Mouse (Mus musculus) hindbrain, embryonic 15.5 days (tissue): ENCODE results near the gene Egflam. TPM values are rescaled to one million over a fixed set of nuclear protein-coding genes. Genes with fewer than 3 reads are reported as not detected.

Experiments used
- ATAC-seq: fragments of 200-750 bp; cut with Nextera tagmentation; 2 replicates; pipeline ENCODE4 v1.8.0; 2017; ENCODE audit warnings: low read depth, moderate number of reproducible peaks, moderate TSS enrichment; ENCODE audit not compliant: low FRiP score
- H3K27ac ChIP-seq: fragments of 300-500 bp; sonication (generic); replicated peaks from 2 replicates; pipeline ENCODE4 v1.5.1; 2015; ENCODE audit warnings: mild to moderate bottlenecking, inconsistent platforms
- H3K27me3 ChIP-seq: fragments of 300-500 bp; sonication (generic); 2 replicates; pipeline ENCODE4 v1.6.1; 2015; ENCODE audit warnings: control low read depth, inconsistent platforms
- H3K36me3 ChIP-seq: fragments of 300-500 bp; sonication (generic); 2 replicates; pipeline ENCODE4 v1.6.1; 2015; ENCODE audit warnings: control low read depth, inconsistent platforms
- H3K4me1 ChIP-seq: fragments of 300-500 bp; sonication (generic); replicated peaks from 2 replicates; pipeline ENCODE4 v1.6.1; 2015; ENCODE audit warnings: control low read depth, inconsistent platforms
- H3K4me2 ChIP-seq: fragments of 300-500 bp; sonication (generic); 2 replicates; pipeline ENCODE4 v1.6.1; 2015; ENCODE audit warnings: moderate library complexity, mild to moderate bottlenecking, inconsistent platforms
- H3K4me3 ChIP-seq: fragments of 300-500 bp; sonication (generic); 2 replicates; pipeline ENCODE4 v1.5.1; 2015; ENCODE audit warnings: mild to moderate bottlenecking, inconsistent platforms
- H3K9ac ChIP-seq: fragments of 300-500 bp; sonication (generic); 2 replicates; pipeline ENCODE4 v1.6.1; 2015; ENCODE audit warnings: inconsistent platforms
- H3K9me3 ChIP-seq: fragments of 300-500 bp; sonication (generic); 2 replicates; pipeline ENCODE4 v1.6.1; 2016; ENCODE audit warnings: control low read depth, inconsistent platforms
- WGBS: fragments of 180-500 bp; shearing (Covaris S2); methylation state at CpG from one replicate; pipeline ENCODE4 v1.1.7; 2015; 5-methylcytosine and 5-hydroxymethylcytosine counted together
- polyA plus RNA-seq: library from polyadenylated mRNA; unstranded; fragments of >200 nt; fragmentation: Nextera tagmentation; extraction: Ambion mirVana; gene quantifications from 2 replicates; pipeline ENCODE4 v1.2.1, GENCODE M21; 2015

The Egflam gene
- polyA plus RNA-seq, 1 experiment from 2014 or later, result 12.7 TPM

GRCm38 (mm10) chr15:7192582-7192981 is 205.6 kb downstream of the Egflam start:
- no peak for ATAC-seq
- H3K27me3 ChIP-seq, result no peaks in the 10 kb centered on the region
- no peak overlapping the region for H3K27ac ChIP-seq
- peaks cover 20% of the 10 kb centered on the region for H3K4me1 ChIP-seq
- no peak overlapping the region for H3K4me3 ChIP-seq
- 0 out of 2 replicates have a peak, but pooled peaks cover 6% of the 10 kb centered on the region for H3K36me3 ChIP-seq
- no peaks in the 10 kb centered on the region for H3K9me3 ChIP-seq
- H3K4me2 ChIP-seq, result no peak overlapping the region
- 93% methylated on average over 2 of the region's 2 CpGs for WGBS
- H3K9ac ChIP-seq, result no peak overlapping the region

GRCm38 (mm10) chr15:7191074-7191473 is 207.1 kb downstream of the Egflam start:
- Histone ChIP-seq H3K36me3 (0 out of 2 replicates have a peak, but pooled peaks cover 6% of the 10 kb centered on the region), H3K4me2 (no peak overlapping the region), H3K27me3 (no peaks in the 10 kb centered on the region), H3K4me3 (no peak overlapping the region), H3K27ac (no peak overlapping the region), H3K4me1 (peaks cover 20% of the 10 kb centered on the region), H3K9me3 (no peaks in the 10 kb centered on the region), H3K9ac (no peak overlapping the region)
- 87% methylated on average over 4 of the region's 4 CpGs for WGBS
- ATAC-seq, result no peak

- H3K4me1 ChIP-seq, result peaks cover 13% of the 10 kb centered on the region
- ATAC-seq, result no peak
- H3K4me3 ChIP-seq, result no peak overlapping the region
- peaks cover 8% of the 10 kb centered on the region for H3K36me3 ChIP-seq
- no peaks in the 10 kb centered on the region for H3K9me3 ChIP-seq
- no peak overlapping the region for H3K9ac ChIP-seq
- WGBS, result 89% methylated on average over 22 of the region's 22 CpGs
- H3K4me2 ChIP-seq, result no peak overlapping the region
- H3K27me3 ChIP-seq, result no peaks in the 10 kb centered on the region
- H3K27ac ChIP-seq, result no peak overlapping the region
Measured at GRCm38 (mm10) chr15:7189678-7190454, 208.3 kb downstream of the Egflam start.

- Histone ChIP-seq H3K27me3 (no peaks in the 10 kb centered on the region), H3K27ac (no peak overlapping the region), H3K4me2 (no peak overlapping the region), H3K9me3 (no peaks in the 10 kb centered on the region), H3K9ac (no peak overlapping the region), H3K36me3 (peaks cover 11% of the 10 kb centered on the region), H3K4me1 (no peaks in the 10 kb centered on the region), H3K4me3 (no peak overlapping the region)
- ATAC-seq, result no peak
- 87% methylated on average over 6 of the region's 6 CpGs for WGBS
Measured at GRCm38 (mm10) chr15:7187682-7188081, 210.5 kb downstream of the Egflam start.

GRCm38 (mm10) chr15:7180576-7180975 is 217.6 kb downstream of the Egflam start:
- peaks cover 21% of the 10 kb centered on the region for H3K36me3 ChIP-seq
- no peaks in the 10 kb centered on the region for H3K4me1 ChIP-seq
- H3K9ac ChIP-seq, result no peak overlapping the region
- ATAC-seq, result no peak
- WGBS, result 56% methylated on average over 6 of the region's 6 CpGs
- no peaks in the 10 kb centered on the region for H3K9me3 ChIP-seq
- H3K4me3 ChIP-seq, result no peak overlapping the region
- H3K27me3 ChIP-seq, result no peaks in the 10 kb centered on the region
- H3K27ac ChIP-seq, result no peak overlapping the region
- H3K4me2 ChIP-seq, result no peak overlapping the region

GRCm38 (mm10) chr15:7173776-7174175 is 224.4 kb downstream of the Egflam start:
- Histone ChIP-seq H3K27me3 (no peaks in the 10 kb centered on the region), H3K36me3 (peaks cover 14% of the 10 kb centered on the region; the same call in 1 of the 2 replicates), H3K4me2 (no peak overlapping the region), H3K9me3 (no peaks in the 10 kb centered on the region), H3K4me1 (no peaks in the 10 kb centered on the region), H3K4me3 (no peak overlapping the region), H3K27ac (no peak overlapping the region), H3K9ac (no peak overlapping the region)
- no peak for ATAC-seq
- 87% methylated on average over 8 of the region's 8 CpGs for WGBS

GRCm38 (mm10) chr15:7173346-7173745 is 224.8 kb downstream of the Egflam start:
- ATAC-seq, result no peak
- Histone ChIP-seq H3K36me3 (peaks cover 14% of the 10 kb centered on the region; the same call in 1 of the 2 replicates), H3K4me3 (no peak overlapping the region), H3K27ac (no peak overlapping the region), H3K9me3 (no peaks in the 10 kb centered on the region), H3K4me2 (no peak overlapping the region), H3K27me3 (no peaks in the 10 kb centered on the region), H3K9ac (no peak overlapping the region), H3K4me1 (no peaks in the 10 kb centered on the region)
- 85% methylated on average over 7 of the region's 7 CpGs for WGBS

GRCm38 (mm10) chr15:7172875-7173274 is 225.3 kb downstream of the Egflam start:
- no peak overlapping the region for H3K27ac ChIP-seq
- peaks cover 10% of the 10 kb centered on the region; the same call in 1 of the 2 replicates for H3K36me3 ChIP-seq
- WGBS, result 58% methylated on average over 2 of the region's 2 CpGs
- ATAC-seq, result no peak
- H3K9ac ChIP-seq, result no peak overlapping the region
- no peak overlapping the region for H3K4me2 ChIP-seq
- no peaks in the 10 kb centered on the region for H3K9me3 ChIP-seq
- H3K4me3 ChIP-seq, result no peak overlapping the region
- no peaks in the 10 kb centered on the region for H3K4me1 ChIP-seq
- no peaks in the 10 kb centered on the region for H3K27me3 ChIP-seq

- WGBS, result 76% methylated on average over 11 of the region's 11 CpGs
- H3K9ac ChIP-seq, result no peak overlapping the region
- no peak for ATAC-seq
- H3K27me3 ChIP-seq, result no peaks in the 10 kb centered on the region
- no peak overlapping the region for H3K4me2 ChIP-seq
- no peak overlapping the region for H3K27ac ChIP-seq
- no peaks in the 10 kb centered on the region for H3K9me3 ChIP-seq
- H3K36me3 ChIP-seq, result 0 out of 2 replicates have a peak, but pooled peaks cover 3% of the 10 kb centered on the region
- no peaks in the 10 kb centered on the region for H3K4me1 ChIP-seq
- H3K4me3 ChIP-seq, result no peak overlapping the region
Measured at GRCm38 (mm10) chr15:7167906-7168532, 230.2 kb downstream of the Egflam start.

GRCm38 (mm10) chr15:7167238-7167905 is 230.8 kb downstream of the Egflam start:
- Histone ChIP-seq H3K9ac (no peak overlapping the region), H3K27ac (no peak overlapping the region), H3K27me3 (no peaks in the 10 kb centered on the region), H3K4me1 (no peaks in the 10 kb centered on the region), H3K4me3 (no peak overlapping the region), H3K9me3 (no peaks in the 10 kb centered on the region), H3K36me3 (no peaks in the 10 kb centered on the region), H3K4me2 (no peak overlapping the region)
- whole genome bisulfite sequencing, result 95% methylated on average over 10 of the region's 10 CpGs
- ATAC-seq, result no peak

GRCm38 (mm10) chr15:7166735-7167134 is 231.5 kb downstream of the Egflam start:
- 95% methylated on average over 9 of the region's 9 CpGs for WGBS
- Histone ChIP-seq H3K27me3 (no peaks in the 10 kb centered on the region), H3K4me1 (no peaks in the 10 kb centered on the region), H3K27ac (no peak overlapping the region), H3K4me2 (no peak overlapping the region), H3K36me3 (0 out of 2 replicates have a peak, but pooled peaks cover 2% of the 10 kb centered on the region), H3K9me3 (no peaks in the 10 kb centered on the region), H3K4me3 (no peak overlapping the region), H3K9ac (no peak overlapping the region)
- no peak for ATAC-seq

- H3K36me3 ChIP-seq, result peaks cover 11% of the 10 kb centered on the region; the same call in 1 of the 2 replicates
Measured at GRCm38 (mm10) chr15:7163851-7164250, 234.3 kb downstream of the Egflam start.

More at GRCm38 (mm10) chr15:7163851-7164250, 234.3 kb downstream of the Egflam start:
- no peak overlapping the region for H3K4me3 ChIP-seq
- H3K27me3 ChIP-seq, result no peaks in the 10 kb centered on the region
- H3K4me2 ChIP-seq, result no peak overlapping the region
- 77% methylated on average over 6 of the region's 6 CpGs for WGBS
- no peak for ATAC-seq
- H3K4me1 ChIP-seq, result no peaks in the 10 kb centered on the region
- H3K9me3 ChIP-seq, result no peaks in the 10 kb centered on the region
- no peak overlapping the region for H3K9ac ChIP-seq
- H3K27ac ChIP-seq, result no peak overlapping the region
